Mouse (Mus musculus): ENCODE data around the gene Map2k3.

Map2k3 gene

DNA sequence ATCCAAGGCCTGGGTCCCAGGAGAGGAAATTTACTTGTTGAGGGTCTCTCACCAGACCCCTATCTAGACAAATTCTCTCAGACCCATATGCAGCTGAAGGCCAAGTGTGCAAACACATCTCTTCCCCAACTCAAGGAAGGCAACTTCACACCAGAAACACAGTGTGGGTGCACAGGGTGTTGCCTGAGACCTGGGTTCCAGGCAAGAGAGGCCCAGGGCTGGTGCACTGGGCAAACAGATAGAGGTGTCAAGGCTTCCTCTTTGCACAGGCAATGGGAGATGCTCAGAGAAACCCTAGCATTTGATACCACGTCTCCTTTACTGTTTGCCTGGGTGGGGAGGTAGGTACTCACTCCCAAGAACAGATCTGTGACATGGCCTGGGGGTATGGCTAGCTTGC lies 6.9 kb upstream of the Map2k3 start:
- DNase-seq (ENCODE audit: low read depth, low spot score), result no peak

DNA sequence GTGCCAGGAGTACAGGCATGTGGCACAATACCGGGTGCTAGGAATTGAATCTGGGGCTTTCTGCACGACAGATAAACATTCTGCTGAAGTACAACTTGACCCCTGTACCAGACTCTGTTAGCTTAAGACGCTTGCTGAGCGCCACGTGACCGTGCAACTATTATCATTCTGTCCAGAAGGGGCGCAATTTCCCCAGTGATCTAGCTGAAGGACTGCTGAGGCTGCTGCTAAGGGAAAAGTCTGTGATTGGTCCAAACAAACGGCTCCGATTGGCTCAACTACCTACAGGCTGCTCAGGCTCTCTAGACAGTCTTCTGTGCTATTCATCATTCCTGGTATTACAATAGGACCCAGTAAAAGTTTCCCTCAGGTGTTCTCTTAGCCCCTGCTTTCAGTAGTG lies 4.6 kb upstream of the Map2k3 start:
- peak; percentile 98 for DNase-seq (ENCODE audit: low read depth, low spot score)

DNA sequence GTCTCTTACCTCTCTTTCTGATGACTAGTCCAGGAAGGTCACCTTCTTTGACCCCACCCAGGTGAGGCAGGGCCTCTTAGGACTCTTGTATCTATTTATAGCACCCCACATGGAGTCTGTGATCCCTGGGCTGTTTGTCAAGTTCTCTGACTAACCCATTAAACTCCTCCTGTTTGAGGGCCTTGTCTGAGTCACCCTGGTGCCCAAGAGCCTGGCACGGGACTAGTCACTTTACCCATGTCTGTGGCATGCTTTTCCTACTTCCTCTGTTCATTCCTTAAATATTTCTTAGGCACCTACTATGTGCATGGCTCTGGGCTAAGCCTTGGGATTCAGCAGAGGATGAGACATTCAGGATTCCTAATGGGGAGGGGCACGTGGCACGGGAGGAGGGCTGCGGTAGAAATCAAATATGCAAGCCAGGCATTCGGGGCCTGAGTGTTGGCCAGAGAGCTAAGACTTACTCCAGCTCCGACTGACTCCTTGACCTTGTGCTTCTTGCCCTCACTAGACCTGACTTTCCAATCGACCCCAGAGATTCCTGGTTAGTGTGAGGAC lies 1.0 kb upstream of the Map2k3 start:
- DNase-seq (ENCODE audit: low read depth, low spot score), result peak; percentile 47

DNA sequence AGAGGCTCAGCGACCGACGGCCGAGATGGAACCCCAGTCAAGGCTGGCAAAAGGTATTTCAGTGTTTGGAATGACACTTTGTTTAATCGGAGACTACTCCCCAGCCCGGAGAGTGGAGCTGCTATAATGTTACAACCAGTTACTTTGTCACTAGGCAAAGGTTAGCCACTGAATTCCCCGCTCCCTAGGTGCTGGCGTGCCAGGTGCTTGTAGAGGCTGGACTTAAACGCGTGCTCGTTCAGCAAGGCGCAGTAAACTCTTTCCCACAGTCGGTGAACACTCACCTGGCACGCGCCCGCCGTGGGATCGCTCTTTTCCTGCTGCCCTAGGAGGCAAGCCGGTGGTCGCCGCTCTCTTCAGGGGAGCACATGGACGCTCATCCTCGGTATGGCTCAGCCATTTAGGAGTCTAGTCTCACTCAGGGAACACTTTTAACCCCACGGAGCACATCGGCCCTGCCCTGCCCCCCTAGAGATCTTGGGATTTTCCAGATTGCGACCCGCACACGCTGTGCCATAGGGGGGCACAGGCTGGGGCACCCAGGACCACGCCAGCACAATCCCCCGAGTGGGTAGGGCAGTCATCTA lies 458 bp upstream of the Map2k3 start:
- no peak for DNase-seq (ENCODE audit: low read depth, low spot score)

DNA sequence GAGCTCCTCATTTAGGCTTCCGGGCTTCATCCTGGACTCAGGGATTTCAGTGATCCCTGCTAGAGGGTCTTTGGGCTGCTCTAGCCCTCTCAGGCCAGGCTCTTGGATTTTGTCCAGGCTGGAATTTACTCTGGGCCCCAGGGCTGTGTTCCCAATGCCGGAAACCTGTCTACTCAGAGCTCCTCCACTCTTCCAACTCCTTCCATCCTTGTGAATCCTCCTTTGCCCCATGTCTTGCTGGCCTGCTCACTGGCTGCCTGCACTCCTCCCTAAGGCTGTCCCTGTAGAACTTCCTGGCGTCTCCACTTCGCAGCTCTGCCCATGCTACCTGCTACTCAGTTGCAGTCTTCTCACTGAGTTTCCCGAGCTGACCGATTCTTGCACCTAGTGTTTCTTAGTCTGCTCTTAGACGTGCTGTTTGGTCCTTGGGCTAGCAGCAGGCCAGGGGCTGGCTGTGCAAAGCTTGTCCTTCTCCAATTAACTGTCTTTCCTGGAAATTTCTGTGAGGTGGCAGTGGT lies 729 bp downstream of the Map2k3 start:
- no peak for DNase-seq (ENCODE audit: low read depth, low spot score)

DNA sequence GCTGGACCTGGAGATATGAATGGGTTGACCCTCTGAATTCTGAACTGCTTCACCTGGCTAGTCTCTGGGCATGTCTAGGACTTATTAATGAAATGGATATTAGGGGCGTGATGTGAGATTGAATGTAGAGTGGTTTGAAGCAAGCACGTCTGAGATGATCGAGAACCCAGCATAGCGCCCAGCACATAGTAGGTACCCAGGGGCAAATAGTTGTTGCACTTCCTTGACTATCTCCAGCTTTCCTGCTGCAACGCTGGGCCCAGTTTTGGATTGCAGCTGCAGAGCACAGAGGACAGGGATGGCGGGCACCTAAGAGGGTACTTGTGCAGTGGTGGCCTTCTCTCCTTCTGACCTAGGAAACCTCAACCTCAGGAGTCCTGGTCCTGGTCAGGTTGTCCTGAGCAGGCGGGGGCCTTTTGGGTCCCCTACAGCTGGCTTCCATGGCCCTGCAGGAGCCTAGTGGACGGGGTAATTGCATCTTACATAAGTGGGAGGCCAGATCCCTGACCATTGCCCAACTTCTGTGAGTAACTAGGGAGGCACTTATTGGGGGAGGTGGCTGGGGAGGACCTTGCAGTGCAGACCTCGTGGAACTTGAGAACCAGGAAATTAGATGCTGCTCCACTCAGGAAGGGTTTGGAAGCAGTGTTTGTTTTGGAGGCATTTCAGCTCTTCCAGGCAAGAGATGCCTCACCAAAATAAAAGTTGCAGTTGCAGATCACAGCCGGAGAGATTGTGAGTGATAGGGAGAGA lies 1.5 kb downstream of the Map2k3 start:
- DNase-seq (ENCODE audit: low read depth, low spot score), result no peak

DNA sequence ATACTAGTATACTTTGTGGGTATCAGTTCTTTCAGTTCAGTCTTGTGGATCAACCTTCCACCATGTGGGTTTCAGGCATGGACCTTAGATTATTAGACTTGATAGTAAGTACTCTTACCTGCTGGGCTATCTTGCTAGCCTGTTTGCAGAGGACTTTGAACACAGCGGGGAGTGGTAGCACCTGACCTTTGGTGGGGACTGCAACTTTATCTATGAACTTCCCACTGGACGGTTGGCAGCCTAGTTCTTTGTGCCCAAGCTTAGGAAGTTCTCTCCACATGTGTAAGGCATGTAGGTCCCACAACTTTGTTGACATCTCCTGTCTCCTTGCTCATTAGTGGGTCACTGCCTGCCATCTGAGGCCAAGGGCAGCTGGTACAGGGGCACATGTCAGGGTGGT lies 3.0 kb downstream of the Map2k3 start:
- no peak for DNase-seq (ENCODE audit: low read depth, low spot score)

DNA sequence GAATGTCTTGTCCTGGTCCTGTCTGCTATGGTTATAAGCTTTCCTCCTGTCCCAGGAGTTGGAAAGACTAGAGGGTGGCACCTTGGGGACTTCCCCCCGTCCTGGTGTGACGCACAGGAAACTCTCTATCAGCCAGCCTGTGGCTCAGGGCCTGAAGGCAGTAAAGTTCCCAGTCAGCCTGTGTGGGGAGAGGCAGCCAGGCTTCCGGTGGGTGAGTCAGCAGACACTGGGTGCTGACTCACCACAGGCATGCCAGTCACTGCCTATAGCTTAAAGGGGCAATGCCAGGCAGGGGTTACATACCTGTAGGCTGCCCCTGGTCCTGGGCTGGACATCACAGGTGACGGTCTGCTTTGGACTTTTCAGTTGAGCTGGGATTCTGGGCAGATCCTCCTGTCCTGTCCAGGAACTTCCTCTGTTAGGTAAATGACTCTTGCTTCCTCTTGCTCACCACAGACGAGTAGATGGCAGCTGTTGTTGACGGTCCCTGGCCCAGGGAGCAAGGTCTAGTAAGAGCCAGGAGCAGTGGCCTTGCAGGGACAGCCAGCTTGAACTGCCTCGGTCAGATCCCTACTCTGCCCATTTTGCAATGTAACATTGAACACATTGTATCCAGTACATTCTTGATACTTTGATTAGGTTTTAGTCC lies 3.6 kb downstream of the Map2k3 start:
- DNase-seq (ENCODE audit: low read depth, low spot score), result no peak

DNA sequence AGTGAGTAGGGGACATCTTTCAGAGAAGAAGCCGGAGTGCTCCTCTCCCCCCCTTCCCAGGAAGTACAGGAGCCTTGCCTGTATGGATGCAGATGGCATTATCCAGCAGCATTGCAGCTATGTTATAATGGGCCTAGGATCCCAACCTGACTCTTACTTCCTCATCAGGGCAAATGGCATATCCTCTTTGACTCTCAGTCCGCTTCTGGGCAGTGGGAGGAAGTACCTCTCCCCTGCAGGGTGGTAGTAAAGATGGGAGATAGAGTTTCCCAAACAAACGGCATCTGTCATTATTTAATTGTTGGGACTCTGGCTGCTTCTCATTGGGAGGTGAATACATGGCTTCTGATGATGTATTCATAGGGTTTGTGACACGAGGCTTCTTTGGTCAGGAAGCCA lies 4.1 kb downstream of the Map2k3 start:
- no peak for DNase-seq (ENCODE audit: low read depth, low spot score)

DNA sequence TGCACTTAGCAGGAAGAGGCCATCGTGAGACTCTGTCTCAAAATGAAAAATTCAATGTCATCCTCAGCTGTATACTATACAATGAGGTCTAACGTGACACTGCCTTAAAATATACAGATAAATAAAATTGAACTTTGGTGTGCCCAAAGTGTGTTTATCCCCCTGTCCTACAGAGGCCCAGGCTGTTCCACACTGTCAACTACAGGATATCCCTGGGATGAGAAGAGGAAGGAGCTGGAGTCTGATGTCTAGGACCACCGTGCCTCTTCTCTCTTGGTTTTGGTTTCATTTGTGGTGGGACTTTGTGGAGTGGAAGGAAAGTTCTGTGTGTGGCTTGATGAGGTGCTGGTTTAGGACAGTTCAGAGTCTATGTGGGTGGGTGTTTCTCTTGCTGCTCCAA lies 5.8 kb downstream of the Map2k3 start:
- DNase-seq (ENCODE audit: low read depth, low spot score), result no peak

DNA sequence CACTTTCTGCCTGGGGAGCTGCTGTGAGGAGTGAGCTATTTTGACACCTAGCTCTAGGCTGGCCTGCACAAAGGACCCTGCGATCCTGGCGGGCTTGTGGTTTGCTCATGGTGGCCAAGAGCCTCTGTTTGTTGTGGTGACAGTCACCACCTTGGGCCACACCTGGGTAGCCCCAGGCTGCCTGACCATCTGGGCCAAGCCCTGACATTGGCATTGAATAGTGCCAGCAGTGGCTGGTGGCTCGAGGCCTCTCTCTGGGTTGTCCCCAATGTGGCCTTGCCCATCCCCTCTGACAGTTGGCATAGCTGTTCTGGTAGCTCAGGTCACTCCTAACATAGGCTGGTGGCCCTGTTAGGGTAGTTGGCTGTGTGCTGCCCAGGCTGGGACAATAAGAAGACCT lies 7.7 kb downstream of the Map2k3 start:
- no peak for DNase-seq (ENCODE audit: low read depth, low spot score)

DNA sequence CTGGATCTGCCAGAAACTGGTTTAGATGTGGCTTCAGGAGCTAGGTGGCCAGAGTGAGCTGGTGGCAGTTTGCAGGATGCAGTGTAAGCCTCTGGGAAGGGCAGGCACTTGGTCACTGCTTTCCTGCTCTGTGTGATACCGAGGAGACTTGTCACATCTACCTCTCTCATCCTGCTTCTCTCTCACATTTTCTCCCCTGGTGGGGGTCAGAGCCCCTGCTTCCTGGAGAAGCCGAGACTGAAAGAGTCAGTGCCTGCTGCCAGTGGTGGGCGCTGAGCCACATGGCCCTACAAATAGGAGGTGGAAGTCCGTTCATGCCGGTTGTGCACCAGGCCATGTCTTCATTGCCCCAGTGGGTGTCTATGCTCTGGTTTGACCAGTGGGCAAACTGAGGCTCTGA lies 8.7 kb downstream of the Map2k3 start:
- no peak for DNase-seq (ENCODE audit: low read depth, low spot score)

DNA sequence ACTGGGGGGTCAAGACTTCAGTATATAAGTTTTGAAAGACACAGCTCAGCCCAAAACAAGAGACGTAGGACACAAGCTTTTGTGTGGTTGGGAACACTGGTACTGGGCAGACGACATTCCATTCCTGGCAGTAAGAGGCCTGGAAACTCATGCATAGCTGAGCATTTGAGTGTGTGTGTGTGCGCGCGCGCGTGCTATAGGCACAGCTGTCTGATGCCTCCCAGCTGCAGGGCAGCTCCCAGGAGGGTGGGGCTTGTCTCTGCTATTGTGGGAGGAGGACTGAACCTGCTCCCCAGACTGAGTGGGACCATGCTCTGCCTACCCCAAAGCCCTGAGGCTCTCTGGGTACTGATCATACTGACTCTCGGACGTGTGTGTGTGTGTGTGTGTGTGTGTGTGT lies 9.5 kb downstream of the Map2k3 start:
- peak; percentile 71 for DNase-seq (ENCODE audit: low read depth, low spot score)

DNA sequence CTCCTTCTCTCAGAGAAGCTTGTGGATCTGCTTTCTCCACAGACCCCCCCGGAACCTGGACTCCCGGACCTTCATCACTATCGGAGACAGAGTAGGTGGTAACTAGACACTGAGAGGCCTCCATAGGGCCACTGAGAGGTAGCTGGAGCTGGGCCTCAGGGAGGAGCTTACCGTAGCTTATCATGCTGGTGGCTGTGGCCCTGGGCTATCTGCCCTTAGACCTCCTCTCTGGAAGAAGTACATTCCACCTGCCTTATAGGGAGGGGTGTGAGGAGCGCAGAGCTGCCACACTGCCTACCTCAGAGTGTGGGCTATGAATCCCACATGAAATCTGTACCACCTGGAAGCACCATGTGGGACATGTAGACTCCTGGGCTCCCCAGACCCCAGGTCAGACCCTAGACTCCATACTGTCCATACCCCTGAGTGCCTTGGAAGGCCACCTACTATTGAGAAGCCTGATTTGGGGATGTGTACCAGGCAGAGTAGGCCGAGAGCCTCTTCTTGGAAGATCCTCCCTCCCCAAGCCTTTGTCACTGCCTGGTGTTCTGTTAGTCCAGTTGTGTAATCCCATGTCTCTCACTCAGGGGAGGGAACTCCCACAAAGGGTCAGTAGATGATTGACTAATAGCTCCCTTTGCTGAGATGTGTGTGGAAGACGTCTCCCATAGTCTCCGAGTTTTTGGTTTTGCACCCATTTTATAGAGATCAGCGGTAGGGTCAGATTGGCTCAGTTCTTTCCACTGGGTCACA lies 10.6 kb downstream of the Map2k3 start:
- DNase-seq (ENCODE audit: low read depth, low spot score), result no peak

DNA sequence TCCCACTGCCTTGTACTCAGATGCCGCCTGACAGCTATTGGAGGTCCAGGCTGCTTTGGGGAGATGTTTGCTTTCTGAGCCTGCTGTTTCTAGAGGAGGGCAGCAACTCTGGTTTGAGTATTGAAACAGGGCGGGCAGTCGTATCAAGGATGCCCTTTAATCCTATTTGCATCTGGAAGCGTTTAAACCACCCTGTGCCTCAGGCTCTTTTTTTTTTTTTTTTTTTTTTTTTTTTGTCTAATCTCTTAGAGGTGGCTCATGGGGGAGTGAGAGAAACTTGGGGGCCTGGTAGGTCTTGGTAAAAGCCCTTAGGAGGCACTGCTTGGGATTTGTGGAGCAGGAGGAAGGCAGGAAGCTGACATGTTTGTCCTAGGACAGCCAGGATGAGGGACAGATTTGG lies 13.2 kb downstream of the Map2k3 start:
- DNase-seq (ENCODE audit: low read depth, low spot score), result no peak

DNA sequence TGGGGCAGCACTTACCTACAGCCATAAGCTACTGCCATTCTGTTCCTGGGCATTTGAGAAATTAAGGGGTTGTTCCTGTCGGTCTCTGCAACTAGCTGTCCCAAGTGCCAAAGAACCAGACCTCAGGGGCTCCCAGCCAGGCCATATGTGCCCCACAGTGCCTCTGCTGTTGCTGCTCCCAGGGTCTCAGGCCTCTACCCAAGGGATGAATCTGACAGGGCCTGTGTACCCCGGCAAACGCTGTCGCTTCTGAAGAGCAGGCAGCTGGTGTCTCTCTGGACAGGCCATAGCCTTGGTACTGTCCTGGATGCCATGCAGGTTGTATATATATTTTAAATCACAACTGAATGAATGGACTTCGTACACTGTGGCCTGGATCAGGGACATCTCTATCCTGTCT lies 20.1 kb downstream of the Map2k3 start:
- no peak for DNase-seq (ENCODE audit: low read depth, low spot score)

DNA sequence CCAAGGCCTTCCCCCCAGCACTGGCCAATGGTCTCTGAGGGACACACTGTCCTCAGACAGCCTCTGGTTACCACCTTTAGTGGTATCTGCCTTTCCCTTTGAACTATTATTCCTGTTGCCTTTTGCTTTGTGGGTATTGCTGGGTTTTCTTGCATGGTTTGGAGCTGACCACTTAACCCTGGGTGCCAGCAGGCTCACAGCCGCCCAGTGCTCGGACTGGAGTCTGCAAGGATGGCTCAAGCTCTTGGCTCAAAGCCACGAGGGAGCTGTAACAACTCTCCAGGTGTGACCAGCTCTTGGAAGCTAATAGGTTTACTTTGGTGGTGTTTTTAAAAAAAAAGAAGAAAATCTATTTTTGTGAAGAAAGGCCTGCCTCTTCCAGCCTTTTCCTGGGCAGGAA lies 20.5 kb downstream of the Map2k3 start:
- DNase-seq (ENCODE audit: low read depth, low spot score), result no peak

DNA sequence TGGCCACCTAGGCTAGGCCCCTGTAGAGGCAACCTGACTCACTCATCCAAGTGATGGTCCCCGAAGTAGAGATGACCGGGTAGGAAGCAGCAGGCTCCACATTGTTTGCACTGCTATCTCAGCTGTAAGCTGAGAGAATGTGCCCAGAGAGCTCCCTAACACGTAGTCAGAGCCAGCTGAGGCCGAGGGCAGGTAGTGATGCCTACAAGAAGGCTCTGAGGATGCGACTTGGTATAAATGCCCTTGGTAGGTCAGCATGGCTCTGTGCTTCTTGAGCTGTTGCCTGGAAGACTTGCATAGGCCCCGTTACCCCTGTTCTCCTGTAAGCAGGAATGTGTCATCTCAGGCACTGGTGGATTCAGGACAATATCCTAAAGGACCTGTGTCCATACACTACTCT lies 21.2 kb downstream of the Map2k3 start:
- DNase-seq (ENCODE audit: low read depth, low spot score), result no peak

DNA sequence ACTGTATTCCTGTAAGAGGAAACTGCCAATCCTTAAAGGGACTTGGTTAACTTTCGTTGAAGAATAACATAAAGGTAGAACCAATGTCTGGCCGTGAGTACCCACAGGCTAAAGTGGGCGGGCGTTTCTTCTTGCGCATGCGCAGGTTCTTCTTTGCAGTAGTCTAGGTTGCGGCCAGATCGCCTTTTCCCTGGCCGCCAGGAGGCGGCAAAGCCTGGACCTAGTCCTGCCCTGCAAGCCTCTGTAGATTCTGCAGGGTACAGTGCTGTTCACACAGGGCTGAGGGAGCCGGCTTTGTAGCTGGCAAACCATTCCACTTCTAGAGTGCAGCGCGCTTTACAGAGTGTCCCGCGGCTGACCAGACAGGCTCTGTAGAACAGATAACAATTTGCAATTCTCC lies 22.0 kb downstream of the Map2k3 start:
- peak; percentile 92 for DNase-seq (ENCODE audit: low read depth, low spot score)

DNA sequence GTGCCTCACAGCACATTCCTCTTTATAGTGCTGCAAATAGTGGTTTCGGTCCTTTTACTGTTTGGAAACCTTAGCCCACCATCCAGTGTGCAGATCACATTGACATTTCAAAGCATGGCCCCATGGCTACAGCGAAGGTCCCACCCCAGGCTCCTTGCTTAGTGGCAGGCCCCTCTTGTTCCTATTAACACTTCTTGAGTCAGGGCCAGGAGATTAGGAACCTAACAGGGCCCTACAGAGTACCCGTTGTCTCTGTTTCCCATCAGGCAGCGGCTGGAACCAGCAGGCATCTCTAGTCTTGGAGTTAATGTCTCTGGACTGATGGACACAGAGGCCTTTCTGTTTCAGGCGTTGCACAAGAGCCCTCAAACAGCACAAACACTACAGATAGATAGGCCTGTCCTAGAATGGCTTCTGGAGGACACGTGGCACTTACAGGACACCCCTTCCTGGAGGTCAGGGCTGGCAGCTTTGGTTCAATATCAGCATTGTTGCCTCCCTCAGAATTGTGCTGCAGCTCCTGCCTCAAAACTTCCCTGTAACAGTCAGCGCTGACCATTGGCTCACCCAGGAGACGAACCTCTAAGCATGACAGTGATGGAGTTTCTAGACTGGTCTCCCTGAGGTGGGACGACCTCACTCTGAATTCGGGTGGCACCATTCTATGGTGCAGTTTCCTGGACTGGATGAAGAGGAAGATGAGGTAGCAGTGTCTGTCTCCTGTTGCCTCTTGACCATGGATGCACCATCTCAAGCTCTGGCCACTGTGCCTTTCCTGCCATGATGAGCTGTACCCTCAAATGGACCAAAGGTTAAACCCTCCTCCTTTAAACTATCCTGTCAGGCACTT lies 22.6 kb downstream of the Map2k3 start:
- DNase-seq (ENCODE audit: low read depth, low spot score), result no peak
